Mouse (Mus musculus): ENCODE results near the gene Grid2. TPM values are rescaled to one million over a fixed set of nuclear protein-coding genes. Genes with fewer than 3 reads are reported as not detected.
A peak's percentile ranks its signal among the peaks of the same experiment; 100 is the strongest.

Grid2 gene
- total RNA-seq, 4 experiments from 2014 or later: 20.9 to 24.0 (median 22.6) TPM

GRCm38 (mm10) chr6:64596261-64596660 lies 1340.6 kb downstream of the Grid2 start:
- no peak for DNase-seq (ENCODE audit: low spot score in 2 of 2)

GRCm38 (mm10) chr6:64596835-64597234 lies 1341.2 kb downstream of the Grid2 start:
- no peak for DNase-seq (ENCODE audit: low spot score in 2 of 2)

- peak in 1 of 2 experiments; percentile 34 for DNase-seq (ENCODE audit: low spot score in 2 of 2)
These were observed 1342.5 kb downstream of the Grid2 start for GRCm38 (mm10) chr6:64598144-64598561.

- no peak for DNase-seq (ENCODE audit: low spot score in 2 of 2)
These were observed 1350.1 kb downstream of the Grid2 start for GRCm38 (mm10) chr6:64605753-64606152.

GRCm38 (mm10) chr6:64607041-64607440 lies 1351.4 kb downstream of the Grid2 start:
- no peak for DNase-seq (ENCODE audit: low spot score in 2 of 2)

GRCm38 (mm10) chr6:64607942-64608341 lies 1352.3 kb downstream of the Grid2 start:
- DNase-seq (ENCODE audit: low spot score in 2 of 2): peak in 1 of 2 experiments; percentile 32

- DNase-seq (ENCODE audit: low spot score in 2 of 2): no peak
These were observed 1361.2 kb downstream of the Grid2 start for GRCm38 (mm10) chr6:64616843-64617242.

GRCm38 (mm10) chr6:64617417-64618135 lies 1361.9 kb downstream of the Grid2 start:
- DNase-seq (ENCODE audit: low spot score in 2 of 2): no peak

- DNase-seq (ENCODE audit: low spot score in 2 of 2): no peak
These were observed 1367.7 kb downstream of the Grid2 start for GRCm38 (mm10) chr6:64623404-64623803.

- DNase-seq (ENCODE audit: low spot score in 2 of 2): no peak
These were observed 1392.0 kb downstream of the Grid2 start for GRCm38 (mm10) chr6:64647661-64648060.

- DNase-seq (ENCODE audit: low spot score in 2 of 2): no peak
These were observed 1392.5 kb downstream of the Grid2 start for GRCm38 (mm10) chr6:64648196-64648595.

GRCm38 (mm10) chr6:64649296-64650226 lies 1393.9 kb downstream of the Grid2 start:
- DNase-seq (ENCODE audit: low spot score in 2 of 2): peak; percentile 25 to 57

GRCm38 (mm10) chr6:64650765-64651164 lies 1395.1 kb downstream of the Grid2 start:
- no peak for DNase-seq (ENCODE audit: low spot score in 2 of 2)

GRCm38 (mm10) chr6:64671010-64671409 lies 1415.3 kb downstream of the Grid2 start:
- DNase-seq (ENCODE audit: low spot score in 2 of 2): no peak

- DNase-seq (ENCODE audit: low spot score in 2 of 2): no peak
These were observed 1423.1 kb downstream of the Grid2 start for GRCm38 (mm10) chr6:64678815-64679214.

- peak in 1 of 2 experiments; percentile 21 for DNase-seq (ENCODE audit: low spot score in 2 of 2)
These were observed 1428.3 kb downstream of the Grid2 start for GRCm38 (mm10) chr6:64683974-64684373.

GRCm38 (mm10) chr6:64684973-64685372 lies 1429.3 kb downstream of the Grid2 start:
- peak in 1 of 2 experiments; percentile 30 for DNase-seq (ENCODE audit: low spot score in 2 of 2)

- DNase-seq (ENCODE audit: low spot score in 2 of 2): no peak
These were observed 1432.7 kb downstream of the Grid2 start for GRCm38 (mm10) chr6:64688181-64688944.

- DNase-seq (ENCODE audit: low spot score in 2 of 2): no peak
These were observed 1439.0 kb downstream of the Grid2 start for GRCm38 (mm10) chr6:64694688-64695087.

- no peak for DNase-seq (ENCODE audit: low spot score in 2 of 2)
These were observed 1448.0 kb downstream of the Grid2 start for GRCm38 (mm10) chr6:64703659-64704058.

GRCm38 (mm10) chr6:64727751-64728403 lies 1472.2 kb downstream of the Grid2 start:
- DNase-seq (ENCODE audit: low spot score in 2 of 2): no peak

Data from left cerebral cortex, adult 8-10 months (tissue).